Mouse (Mus musculus): ENCODE results near the gene Srek1.

The Srek1 gene

GRCm38 (mm10) chr13:103774119-103774757, at the start of gene Srek1:
Gene Srek1, minus strand, starts transcription at chr13:103774608.
- no peak for TF ChIP-seq GATA4 (IDR thresholded peaks at IDR 0.05; ENCODE audit: insufficient replicate concordance, low read length)

GRCm38 (mm10) chr13:103822270-103822669, 47.9 kb upstream of the Srek1 start:
- TF ChIP-seq GATA4 (IDR thresholded peaks at IDR 0.05; ENCODE audit: insufficient replicate concordance, low read length), result no peak

- no peak for TF ChIP-seq GATA4 (IDR thresholded peaks at IDR 0.05; ENCODE audit: insufficient replicate concordance, low read length)
Observed at GRCm38 (mm10) chr13:103819377-103819776, 45.0 kb upstream of the Srek1 start.

- no peak for TF ChIP-seq GATA4 (IDR thresholded peaks at IDR 0.05; ENCODE audit: insufficient replicate concordance, low read length)
Observed at GRCm38 (mm10) chr13:103817935-103818334, 43.5 kb upstream of the Srek1 start.

- no peak for TF ChIP-seq GATA4 (IDR thresholded peaks at IDR 0.05; ENCODE audit: insufficient replicate concordance, low read length)
Observed at GRCm38 (mm10) chr13:103807464-103807863, 33.1 kb upstream of the Srek1 start.

- TF ChIP-seq GATA4 (IDR thresholded peaks at IDR 0.05; ENCODE audit: insufficient replicate concordance, low read length), result no peak
Observed at GRCm38 (mm10) chr13:103806210-103806851, 31.9 kb upstream of the Srek1 start.

GRCm38 (mm10) chr13:103803721-103804120, 29.3 kb upstream of the Srek1 start:
- TF ChIP-seq GATA4 (IDR thresholded peaks at IDR 0.05; ENCODE audit: insufficient replicate concordance, low read length), result no peak

- no peak for TF ChIP-seq GATA4 (IDR thresholded peaks at IDR 0.05; ENCODE audit: insufficient replicate concordance, low read length)
Observed at GRCm38 (mm10) chr13:103801021-103801420, 26.6 kb upstream of the Srek1 start.

GRCm38 (mm10) chr13:103794688-103795543, 20.5 kb upstream of the Srek1 start:
- no peak for TF ChIP-seq GATA4 (IDR thresholded peaks at IDR 0.05; ENCODE audit: insufficient replicate concordance, low read length)

- TF ChIP-seq GATA4 (IDR thresholded peaks at IDR 0.05; ENCODE audit: insufficient replicate concordance, low read length), result no peak
Observed at GRCm38 (mm10) chr13:103779922-103780585, 5.6 kb upstream of the Srek1 start.

- no peak for TF ChIP-seq GATA4 (IDR thresholded peaks at IDR 0.05; ENCODE audit: insufficient replicate concordance, low read length)
Observed at GRCm38 (mm10) chr13:103777126-103777525, 2.7 kb upstream of the Srek1 start.

- TF ChIP-seq GATA4 (IDR thresholded peaks at IDR 0.05; ENCODE audit: insufficient replicate concordance, low read length), result no peak
Observed at GRCm38 (mm10) chr13:103773407-103774118, 845 bp downstream of the Srek1 start.

- no peak for TF ChIP-seq GATA4 (IDR thresholded peaks at IDR 0.05; ENCODE audit: insufficient replicate concordance, low read length)
Observed at GRCm38 (mm10) chr13:103772917-103773316, 1.5 kb downstream of the Srek1 start.

- no peak for TF ChIP-seq GATA4 (IDR thresholded peaks at IDR 0.05; ENCODE audit: insufficient replicate concordance, low read length)
Observed at GRCm38 (mm10) chr13:103770821-103771220, 3.6 kb downstream of the Srek1 start.

GRCm38 (mm10) chr13:103767935-103768334, 6.5 kb downstream of the Srek1 start:
- TF ChIP-seq GATA4 (IDR thresholded peaks at IDR 0.05; ENCODE audit: insufficient replicate concordance, low read length), result no peak

Measured in liver, adult (tissue).